Mouse (Mus musculus) cerebellum, postnatal 14 days (tissue): ENCODE data around the gene Dynlt1f.
"Not testable (repeated sequence)": the region's sequence is repeated elsewhere in the genome, so short reads cannot be mapped to it uniquely, and the experiment has no call there.

Source experiments
- DNase-seq, 2 experiments: peaks; one replicate each; pipeline ENCODE4 v3.0.0; 2021; ENCODE audit warnings: mixed read lengths in 2 of 2

Dynlt1f gene

DNA sequence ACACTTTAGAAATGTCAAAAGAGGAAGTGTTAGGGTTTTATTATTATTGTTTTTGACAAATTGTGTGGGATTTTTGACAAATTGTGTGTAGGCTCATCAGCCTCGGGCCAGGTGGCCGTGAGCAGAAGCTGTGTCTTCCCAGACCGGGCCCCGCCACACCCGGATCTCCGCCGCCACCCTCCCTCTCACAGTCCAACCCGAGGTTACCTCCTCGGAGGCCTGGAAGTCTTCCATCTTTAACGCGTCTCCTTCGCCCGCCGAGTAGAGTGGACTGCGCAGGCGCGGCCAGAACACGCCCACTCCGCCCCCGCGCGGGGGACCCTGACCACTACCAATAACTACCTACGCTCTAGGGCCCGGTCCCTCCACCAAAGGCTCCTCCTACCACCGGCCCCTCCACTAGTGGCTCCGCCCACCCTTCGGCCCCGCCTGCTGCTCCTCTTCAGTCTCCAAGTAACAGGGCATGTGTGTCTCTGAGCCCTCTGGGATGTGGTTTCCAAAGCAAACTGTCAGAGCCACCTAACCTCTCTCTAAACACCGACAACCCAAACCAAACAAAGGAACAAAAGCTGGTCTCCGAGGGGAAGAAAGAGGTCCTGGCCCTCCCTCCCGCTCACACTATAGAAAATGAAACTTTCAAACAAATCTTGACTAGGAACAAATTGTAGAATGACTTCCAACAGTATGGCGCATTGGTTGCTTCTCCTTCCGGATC, at the start of gene Dynlt1f:
Gene Dynlt1f, minus strand, starts transcription at position 334 of the 715 bp plus-strand sequence.
- DNase-seq = peak; percentile 66 to 76

- DNase-seq = not testable (repeated sequence)
Measured at GRCm38 (mm10) chr17:6703381-6704270, 47.9 kb upstream of the Dynlt1f start.

DNA sequence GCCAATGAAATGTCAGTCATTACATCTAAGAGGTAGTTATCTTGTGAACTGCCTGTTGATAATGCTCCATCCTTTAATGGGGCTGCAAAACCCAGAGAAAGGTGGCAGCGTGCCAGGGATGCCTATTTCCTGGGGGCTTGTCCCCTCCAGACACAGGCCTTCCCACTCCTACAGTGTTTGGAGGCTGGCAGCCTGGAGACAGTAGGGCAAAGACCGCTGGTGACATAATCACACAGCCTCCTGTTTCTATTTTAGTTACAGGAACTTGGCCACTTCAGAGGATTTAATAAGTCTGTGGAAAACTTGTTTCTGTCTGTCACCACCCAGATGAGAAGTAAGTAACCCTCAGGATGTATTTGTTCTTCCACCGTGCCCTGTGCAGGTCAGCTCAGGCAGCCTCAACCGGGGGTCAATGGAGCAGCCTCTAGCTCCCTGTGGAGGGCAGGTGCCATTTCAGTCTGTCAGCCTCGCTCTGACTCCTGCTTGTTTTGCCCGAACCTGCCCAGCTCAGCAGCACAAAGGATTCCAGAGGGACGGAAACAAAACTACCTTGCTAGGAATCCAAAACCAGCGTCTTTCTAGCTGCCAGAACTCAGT, 47.0 kb upstream of the Dynlt1f start:
- peak; percentile 40 to 44 for DNase-seq

- DNase-seq = not testable (repeated sequence)
Measured at GRCm38 (mm10) chr17:6700077-6700476, 44.4 kb upstream of the Dynlt1f start.

DNA sequence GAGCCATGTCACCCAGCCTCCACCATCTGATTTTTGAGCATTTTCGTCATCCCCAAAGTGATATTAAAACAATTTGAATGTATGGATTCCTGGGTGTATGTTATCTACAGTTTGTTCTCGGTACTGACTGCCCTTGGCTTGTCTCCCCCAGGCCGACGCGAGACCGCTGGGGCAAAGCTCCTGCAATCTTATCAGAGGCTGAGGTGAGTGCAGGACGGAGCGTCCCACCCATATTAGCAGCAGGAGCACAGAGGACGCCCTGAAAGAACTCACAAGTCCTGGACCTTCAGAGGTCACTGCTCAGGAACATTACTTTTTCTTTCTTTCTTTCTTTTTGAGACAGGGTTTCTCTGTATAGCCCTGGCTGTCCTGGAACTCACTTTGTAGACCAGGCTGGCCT, 43.8 kb upstream of the Dynlt1f start:
- not testable (repeated sequence) for DNase-seq

DNA sequence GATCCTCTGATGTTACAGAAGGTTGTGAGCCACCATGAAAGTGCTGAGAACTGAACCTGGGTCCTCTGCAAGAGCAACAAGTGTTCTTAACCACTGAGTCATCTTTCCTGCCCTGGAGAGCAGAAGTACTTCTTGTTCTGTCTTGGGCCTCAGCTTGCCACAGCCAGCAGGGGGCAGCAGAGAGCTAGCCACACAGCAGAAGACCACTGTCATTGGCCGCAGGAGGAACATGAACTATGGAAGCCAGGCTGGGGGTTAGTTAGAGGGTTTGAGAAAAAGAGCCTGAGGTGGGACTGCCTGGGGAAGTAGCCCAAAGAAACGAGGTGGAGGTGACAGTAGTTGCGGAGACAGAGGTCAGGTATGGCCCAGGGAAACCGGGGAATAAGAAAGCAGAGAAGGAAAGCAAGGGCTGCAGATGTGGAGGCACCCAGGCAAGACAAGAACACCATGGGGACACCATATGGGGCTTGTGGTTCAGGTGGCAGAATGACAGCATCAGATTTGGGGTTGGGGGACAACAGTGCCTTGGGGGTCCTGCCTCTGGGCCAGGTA, 41.6 kb upstream of the Dynlt1f start:
- peak; percentile 71 to 76 for DNase-seq

GRCm38 (mm10) chr17:6696521-6696920, 40.8 kb upstream of the Dynlt1f start:
- not testable (repeated sequence) for DNase-seq

GRCm38 (mm10) chr17:6695712-6696111, 40.0 kb upstream of the Dynlt1f start:
- DNase-seq = not testable (repeated sequence)

- DNase-seq = peak; percentile 98
Measured at GRCm38 (mm10) chr17:6691596-6691995, 35.9 kb upstream of the Dynlt1f start.

- peak in 1 of 2 experiments; percentile 44 for DNase-seq
Measured at GRCm38 (mm10) chr17:6689344-6689743, 33.6 kb upstream of the Dynlt1f start.

DNA sequence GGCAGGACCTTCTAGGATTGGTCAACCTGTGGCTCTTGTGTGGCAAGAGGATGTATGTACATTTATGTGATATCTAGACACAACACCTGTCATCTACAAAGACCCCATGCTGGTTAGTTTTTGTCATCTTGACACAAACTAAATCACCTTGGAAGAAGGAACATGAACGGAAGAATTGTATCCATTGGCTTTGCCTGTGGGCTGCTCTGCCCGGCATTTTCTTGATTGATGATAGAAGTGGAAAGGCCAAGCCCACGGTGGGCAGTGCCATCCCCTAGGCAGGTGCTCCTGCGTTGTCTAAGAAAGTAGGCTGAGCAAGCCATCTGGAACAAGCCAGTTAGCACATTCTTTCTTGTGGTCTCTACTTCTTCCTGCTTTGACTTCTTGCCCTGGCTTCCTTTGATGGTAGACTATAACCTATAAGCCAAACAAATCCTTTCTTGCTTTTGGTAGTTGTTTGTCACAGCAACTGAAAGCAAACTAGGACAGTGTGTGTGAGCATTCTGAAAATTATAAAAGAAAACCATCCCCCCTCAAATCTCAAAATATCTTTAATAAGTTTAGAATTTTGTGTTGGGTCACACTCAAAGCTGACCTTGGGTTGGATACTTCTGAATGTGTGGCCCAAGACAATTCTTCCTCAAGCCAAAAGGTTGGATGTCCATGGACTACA, 30.7 kb upstream of the Dynlt1f start:
- not testable (repeated sequence) for DNase-seq

DNA sequence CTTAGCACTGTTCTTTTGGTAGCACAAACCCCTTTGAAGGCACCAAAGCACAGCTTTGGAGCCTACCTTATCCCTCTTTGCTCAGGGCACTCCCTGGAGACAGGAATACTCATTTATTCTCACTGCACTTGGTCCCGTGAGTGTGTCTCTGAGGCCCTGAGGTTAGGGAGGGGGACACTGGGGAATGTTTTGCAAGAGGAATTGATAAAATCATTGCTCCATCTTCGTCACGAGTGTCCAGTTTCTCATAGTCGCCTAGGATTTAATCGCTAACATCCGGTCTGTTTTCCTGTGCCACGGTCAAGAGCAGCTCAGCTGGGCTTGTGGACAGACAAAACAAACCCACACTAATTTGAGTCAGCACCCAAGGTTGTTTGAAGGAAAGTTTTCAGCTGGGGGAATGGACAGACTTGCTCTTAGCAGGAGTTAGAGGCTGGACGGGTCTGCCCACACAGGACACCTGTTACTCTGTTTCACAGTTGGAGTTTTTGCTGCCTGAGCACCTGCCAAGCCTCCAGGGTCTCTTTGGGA, 29.7 kb upstream of the Dynlt1f start:
- not testable (repeated sequence) for DNase-seq

DNA sequence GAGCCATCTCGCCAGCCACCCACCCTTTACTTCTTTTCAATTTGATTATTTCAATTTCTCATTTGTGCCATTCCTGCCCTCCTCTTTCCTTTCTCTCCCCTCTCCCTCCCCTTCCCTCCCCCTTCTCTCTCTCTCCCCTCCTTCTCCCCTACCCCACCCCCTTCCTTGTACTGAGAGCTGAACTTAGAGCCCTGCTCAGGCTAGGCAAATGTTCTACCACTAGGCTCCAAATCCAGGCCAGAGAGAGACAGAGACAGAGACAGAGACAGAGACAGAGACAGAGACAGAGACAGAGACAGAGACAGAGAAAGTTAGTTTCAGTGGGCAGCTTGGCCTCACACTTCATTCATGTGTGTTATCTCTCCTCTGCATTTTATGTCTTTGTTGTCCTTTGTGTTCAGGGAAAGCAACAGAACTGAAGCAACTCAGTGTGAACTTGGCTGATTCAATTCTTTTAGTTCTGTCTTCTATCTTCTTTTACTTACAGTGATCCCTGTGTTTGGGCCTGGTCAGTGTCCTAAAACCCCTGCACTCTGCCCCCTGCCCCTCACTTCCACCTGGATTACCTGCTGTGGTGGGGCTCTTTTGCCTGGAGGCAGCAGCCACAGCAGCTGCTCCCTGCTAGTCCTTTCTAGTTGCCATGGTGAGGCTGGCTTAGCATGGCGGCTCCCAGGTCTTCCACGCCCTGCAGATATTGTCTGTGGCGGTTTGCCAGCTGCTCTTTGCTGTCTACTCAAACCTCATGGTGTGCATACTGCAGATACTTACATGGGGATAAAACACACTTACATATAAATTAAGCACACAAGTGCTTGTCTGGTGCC, 29.0 kb upstream of the Dynlt1f start:
- DNase-seq = not testable (repeated sequence)

GRCm38 (mm10) chr17:6683702-6684101, 28.0 kb upstream of the Dynlt1f start:
- not testable (repeated sequence) for DNase-seq

GRCm38 (mm10) chr17:6681721-6682120, 26.0 kb upstream of the Dynlt1f start:
- not testable (repeated sequence) for DNase-seq

GRCm38 (mm10) chr17:6678063-6678462, 22.4 kb upstream of the Dynlt1f start:
- not testable (repeated sequence) for DNase-seq

DNA sequence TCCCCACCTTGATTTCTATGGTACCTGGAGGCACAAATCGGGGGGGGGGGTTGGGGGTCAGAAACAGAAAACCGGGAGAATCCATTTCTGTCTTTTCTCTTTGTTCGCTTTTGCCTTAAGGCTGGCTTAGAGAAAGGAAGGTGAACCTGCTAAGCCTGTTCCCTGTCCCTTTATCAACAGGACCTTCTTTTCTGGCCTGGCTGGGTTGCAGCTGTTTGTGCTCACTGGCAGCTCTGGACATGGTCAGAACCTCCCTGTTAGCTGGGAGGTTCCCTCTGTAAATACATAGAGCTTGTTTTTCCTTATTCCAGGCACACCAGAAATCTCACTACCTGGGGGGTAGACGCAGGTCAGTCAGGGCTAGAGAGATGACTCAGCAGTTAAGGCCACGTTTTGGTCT, 18.6 kb upstream of the Dynlt1f start:
- not testable (repeated sequence) for DNase-seq

- not testable (repeated sequence) for DNase-seq
Measured at GRCm38 (mm10) chr17:6668522-6668921, 12.8 kb upstream of the Dynlt1f start.

DNA sequence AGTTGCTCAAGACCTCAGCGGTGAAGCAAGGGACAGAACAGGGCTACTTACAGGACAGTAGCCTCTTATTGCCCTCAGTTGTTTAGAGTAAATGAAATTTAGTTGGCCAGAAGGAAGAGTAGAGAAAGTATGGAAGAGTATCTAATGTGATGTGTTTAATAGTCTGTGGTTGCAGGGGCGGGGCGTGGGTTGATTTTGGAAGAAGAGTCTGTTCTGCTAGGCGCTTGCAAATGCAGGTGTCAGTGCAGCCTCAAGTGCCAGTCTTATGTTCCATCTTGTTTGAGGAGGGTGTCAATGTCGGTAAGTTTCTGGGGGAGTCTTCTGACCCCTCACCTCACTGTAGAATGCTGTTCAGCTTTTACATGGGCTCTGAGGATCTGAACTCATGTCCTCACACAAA, 9.7 kb upstream of the Dynlt1f start:
- DNase-seq = not testable (repeated sequence)

DNA sequence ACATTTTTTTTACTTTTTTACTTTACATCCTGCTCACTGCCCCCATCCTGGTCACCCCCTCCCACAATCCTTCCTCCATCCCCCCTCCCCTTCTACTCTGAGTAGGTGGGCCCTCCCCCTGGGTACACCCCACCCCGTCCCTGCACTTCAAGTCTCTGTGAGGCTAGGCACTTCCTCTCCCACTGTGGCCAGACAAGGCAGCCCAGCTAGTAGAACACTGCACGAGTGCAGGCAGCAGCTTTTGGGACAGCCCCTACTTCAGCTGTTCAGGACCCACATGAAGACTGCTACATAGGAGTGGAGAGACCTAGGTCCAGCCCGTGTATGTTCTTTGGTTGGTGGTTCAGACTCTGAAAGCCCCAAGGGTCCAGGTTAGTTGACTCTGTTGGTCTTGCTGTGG, 7.1 kb upstream of the Dynlt1f start:
- not testable (repeated sequence) for DNase-seq
